Mouse (Mus musculus): ENCODE measurements around the gene Dnaaf1. TPM values are rescaled to one million over a fixed set of nuclear protein-coding genes. Genes with fewer than 3 reads are reported as not detected.

Dnaaf1 gene
- total RNA-seq (2023): 0.16 and 0.18 TPM in 2 replicates

GRCm38 (mm10) chr8:119574437-119575365 lies at the start of gene Dnaaf1, which contains the start of gene Hsdl1:
Gene Dnaaf1, plus strand, starts transcription at chr8:119575235.
Gene Hsdl1, minus strand, starts transcription at chr8:119575183.

DNA sequence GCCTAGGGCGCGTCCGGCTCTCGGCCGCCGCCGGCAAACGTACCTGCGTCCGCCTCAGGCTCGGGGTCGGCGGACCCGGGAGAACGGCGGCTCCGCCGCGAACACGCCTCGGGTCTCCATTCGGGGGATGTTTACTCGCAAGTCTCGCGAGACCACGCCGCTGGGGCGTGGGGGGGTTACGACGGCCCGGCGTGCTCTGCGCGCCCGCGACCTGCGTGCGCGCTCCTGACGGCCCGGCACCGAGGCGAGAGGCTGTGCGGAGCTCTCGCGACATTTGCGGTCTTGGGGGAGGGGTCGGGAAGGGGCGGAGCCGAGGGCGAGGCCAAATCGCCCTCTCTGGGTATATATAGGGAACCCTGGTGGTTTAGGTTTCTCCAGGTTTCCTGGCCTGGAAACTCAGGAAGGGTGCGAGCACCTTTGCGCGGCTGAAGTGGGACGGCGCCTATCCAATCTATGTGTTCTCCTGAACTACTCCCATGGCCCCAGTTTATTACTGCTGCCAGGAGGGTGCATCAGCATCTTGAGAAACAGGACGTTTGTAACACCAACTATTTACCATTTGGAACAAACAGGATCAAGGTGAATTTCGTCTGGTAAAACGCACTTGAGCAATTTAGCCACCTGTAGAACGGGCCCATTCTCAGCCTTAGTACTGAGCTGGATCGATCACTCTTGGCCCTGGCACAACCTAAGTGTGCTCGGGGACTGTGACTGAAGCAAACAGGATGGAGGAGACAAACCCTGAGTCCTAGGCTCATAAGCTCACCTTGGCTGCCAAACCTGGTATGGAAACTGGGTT lies 16.2 kb upstream of the Dnaaf1 start, which contains the start of gene Mbtps1:
Gene Mbtps1 (minus strand): TSS at position 133 of the 799 bp plus-strand sequence.

DNA sequence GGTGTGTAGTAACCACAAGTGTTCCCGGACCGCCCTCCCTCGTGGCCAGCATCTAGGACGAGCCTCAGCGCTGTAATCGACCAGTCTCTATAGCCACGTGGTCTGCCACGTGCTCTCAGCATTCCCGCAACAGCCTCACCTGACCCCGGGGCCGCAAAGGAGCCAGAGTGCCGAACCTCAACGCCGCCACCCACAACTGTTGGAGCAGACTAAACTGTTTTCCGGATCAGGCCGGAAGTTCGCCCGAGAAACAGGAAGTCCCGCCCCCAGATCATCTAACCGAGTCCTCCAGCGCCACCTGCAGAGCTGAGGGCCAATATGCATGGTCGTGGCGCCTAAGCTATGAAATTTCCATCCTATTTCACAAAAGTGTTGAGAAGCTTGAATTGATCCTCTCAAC lies 30.0 kb downstream of the Dnaaf1 start, which contains the start of gene Taf1c:
Gene Taf1c (minus strand): TSS at position 227 of the 400 bp plus-strand sequence.

GRCm38 (mm10) chr8:119612471-119612870 lies 37.4 kb downstream of the Dnaaf1 start, which contains the start of gene Adad2:
Gene Adad2, plus strand, starts transcription at chr8:119612747.

GRCm38 (mm10) chr8:119635378-119635777 lies 60.3 kb downstream of the Dnaaf1 start, which contains the start of gene Kcng4:
Gene Kcng4, minus strand, starts transcription at chr8:119635680.

Other genes with a start within 250 kb of the Dnaaf1 start
- gene Hsbp1, start 230.7 kb upstream of the Dnaaf1 start, total RNA-seq (2023): 51.1 and 62.5 TPM in 2 replicates
- gene Mlycd, start 180.4 kb upstream of the Dnaaf1 start, total RNA-seq (2023): 8.9 and 9.8 TPM in 2 replicates
- gene Osgin1, start 141.1 kb upstream of the Dnaaf1 start, total RNA-seq (2023): 453 and 495 TPM in 2 replicates
- 2.5 and 4.0 TPM in 2 replicates for gene Necab2, start 128.5 kb upstream of the Dnaaf1 start, total RNA-seq (2023)
- not detected in 2 replicates for gene Slc38a8, start 73.5 kb upstream of the Dnaaf1 start, total RNA-seq (2023)
- 44.8 and 59.4 TPM in 2 replicates for gene Mbtps1, start 16.5 kb upstream of the Dnaaf1 start, total RNA-seq (2023)
- 26.0 and 40.6 TPM in 2 replicates for gene Hsdl1, start 52 bp upstream of the Dnaaf1 start, total RNA-seq (2023)
- gene Taf1c, start 30.0 kb downstream of the Dnaaf1 start, total RNA-seq (2023): 6.2 and 8.7 TPM in 2 replicates
- not detected in 2 replicates for gene Adad2, start 37.5 kb downstream of the Dnaaf1 start, total RNA-seq (2023)
- not detected in 2 replicates for gene Kcng4, start 60.4 kb downstream of the Dnaaf1 start, total RNA-seq (2023)
- not detected in 2 replicates for gene Wfdc1, start 91.1 kb downstream of the Dnaaf1 start, total RNA-seq (2023)
- 0.27 and 0.28 TPM in 2 replicates for gene Atp2c2, start 124.8 kb downstream of the Dnaaf1 start, total RNA-seq (2023)
- gene Tldc1, start 203.2 kb downstream of the Dnaaf1 start, total RNA-seq (2023): 7.8 and 8.8 TPM in 2 replicates